Mouse (Mus musculus): ENCODE results near the gene Pitpnb.

GRCm38 (mm10) chr5:111415575-111415974, 85.0 kb downstream of the Pitpnb start:
- TF ChIP-seq CTCF (IDR thresholded peaks at IDR 0.05; ENCODE audit: low read depth, low read length) (no peak), POLR2A (IDR thresholded peaks at IDR 0.05; ENCODE audit: borderline replicate concordance, low read depth, low read length) (no peak)
